Mouse (Mus musculus): ENCODE measurements around the gene Zfp423. TPM values are rescaled to one million over a fixed set of nuclear protein-coding genes. Genes with fewer than 3 reads are reported as not detected.

The Zfp423 gene
- polyA plus RNA-seq, 1 experiment from 2014 or later: 5.8 TPM

DNA sequence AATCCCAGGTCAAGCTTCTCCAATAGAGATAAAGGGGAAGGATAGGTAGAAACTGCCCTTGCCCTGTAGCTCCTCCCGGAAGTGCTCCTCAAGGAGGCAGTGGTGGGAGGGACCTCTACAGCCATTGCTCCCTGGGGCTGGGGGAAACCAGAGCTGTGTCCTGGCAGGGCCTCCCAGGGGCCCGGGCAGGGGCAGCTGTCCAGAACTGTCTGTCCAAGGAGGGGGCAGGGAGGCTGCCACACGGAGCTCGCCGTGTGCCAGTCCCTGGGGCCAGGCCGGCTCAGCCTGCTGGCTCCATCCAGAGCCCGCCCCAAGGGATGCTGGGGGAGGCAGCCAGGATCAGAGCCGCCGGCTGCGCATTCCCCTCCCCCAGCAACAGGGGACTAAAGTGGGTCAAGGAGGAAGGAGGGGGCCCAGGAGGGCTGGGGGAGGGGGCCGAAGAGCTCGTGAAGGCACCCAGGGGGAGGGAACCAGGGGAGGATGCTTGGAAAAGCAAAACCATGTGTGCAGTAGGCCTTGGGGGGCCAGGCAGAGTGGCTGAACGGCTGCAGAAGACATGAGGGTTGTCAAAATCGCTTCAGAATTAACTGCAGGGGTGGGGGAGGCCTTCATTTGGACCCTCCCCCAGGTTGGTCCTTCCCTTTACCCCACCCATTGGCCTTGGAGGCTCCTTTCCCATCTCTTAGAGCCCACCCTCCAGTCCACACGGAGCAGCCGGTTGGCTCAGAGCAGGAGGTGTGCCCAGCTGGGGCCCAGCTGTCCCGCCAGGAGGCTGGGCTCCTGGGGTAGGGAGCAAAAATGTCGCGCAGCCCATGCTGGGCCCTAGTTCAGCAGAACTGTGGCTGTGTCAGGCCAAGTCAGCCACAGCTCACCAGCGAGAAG lies 20.8 kb downstream of the Zfp423 start:
- peaks cover under 1% of the 10 kb centered on the region; the same call in 1 of the 2 replicates for H3K27me3 ChIP-seq (replicated peaks; ENCODE audit: control insufficient read depth, insufficient read depth, low read length)
- ATAC-seq (replicated peaks; ENCODE audit: low FRiP score) (peak; percentile 64), DNase-seq (ENCODE audit: low spot score) (peak; percentile 57)
- H3K36me3 ChIP-seq (ENCODE audit: control insufficient read depth, insufficient read depth, low read length): no peaks in the 10 kb centered on the region
- 5% methylated on average over 20 of the region's 20 CpGs for WGBS
- H3K9me3 ChIP-seq (ENCODE audit: control insufficient read depth, low read length): no peaks in the 10 kb centered on the region
- H3K4me3 ChIP-seq (ENCODE audit: low read depth, low read length): peak overlapping the region; percentile 21; the same call in 1 of the 2 replicates
- peaks cover 26% of the 10 kb centered on the region for H3K4me1 ChIP-seq (replicated peaks; ENCODE audit: control insufficient read depth, insufficient read depth, low read length)
- H3K27ac ChIP-seq (ENCODE audit: low read depth, low read length): peak overlapping the region; percentile 62
- H3K9ac ChIP-seq (ENCODE audit: low read depth, low read length): peak overlapping the region; percentile 34; the same call in 1 of the 2 replicates
- peak overlapping the region; percentile 56 for H3K4me2 ChIP-seq

DNA sequence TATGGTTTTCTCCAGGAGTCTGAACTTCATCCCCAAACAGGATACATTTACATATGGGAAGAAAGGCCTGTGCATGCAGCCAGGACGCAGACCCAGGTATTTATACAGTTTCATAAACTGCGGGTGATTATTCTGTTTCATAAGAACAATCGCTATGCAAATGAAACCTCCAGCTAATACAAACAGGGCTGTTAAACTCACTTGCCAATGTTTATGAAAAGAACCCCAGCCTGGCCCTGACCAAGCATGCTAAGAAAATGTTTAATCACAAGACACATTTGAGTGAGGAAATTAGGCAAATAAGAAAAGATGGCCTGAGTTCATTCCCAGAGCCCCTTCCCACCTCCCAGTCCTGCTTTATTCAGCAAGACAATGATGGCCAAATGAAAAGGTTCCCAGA lies 22.2 kb downstream of the Zfp423 start:
- no peaks in the 10 kb centered on the region for H3K36me3 ChIP-seq (ENCODE audit: control insufficient read depth, insufficient read depth, low read length)
- H3K4me3 ChIP-seq (ENCODE audit: low read depth, low read length): no peak overlapping the region
- WGBS: 85% methylated on average over 3 of the region's 3 CpGs
- no peaks in the 10 kb centered on the region for H3K9me3 ChIP-seq (ENCODE audit: control insufficient read depth, low read length)
- H3K27me3 ChIP-seq (replicated peaks; ENCODE audit: control insufficient read depth, insufficient read depth, low read length): no peaks in the 10 kb centered on the region
- H3K4me1 ChIP-seq (replicated peaks; ENCODE audit: control insufficient read depth, insufficient read depth, low read length): peaks cover 26% of the 10 kb centered on the region
- no peak overlapping the region for H3K4me2 ChIP-seq
- ATAC-seq (replicated peaks; ENCODE audit: low FRiP score) (no peak), DNase-seq (ENCODE audit: low spot score) (no peak)
- H3K9ac ChIP-seq (ENCODE audit: low read depth, low read length): no peak overlapping the region
- H3K27ac ChIP-seq (ENCODE audit: low read depth, low read length): no peak overlapping the region

DNA sequence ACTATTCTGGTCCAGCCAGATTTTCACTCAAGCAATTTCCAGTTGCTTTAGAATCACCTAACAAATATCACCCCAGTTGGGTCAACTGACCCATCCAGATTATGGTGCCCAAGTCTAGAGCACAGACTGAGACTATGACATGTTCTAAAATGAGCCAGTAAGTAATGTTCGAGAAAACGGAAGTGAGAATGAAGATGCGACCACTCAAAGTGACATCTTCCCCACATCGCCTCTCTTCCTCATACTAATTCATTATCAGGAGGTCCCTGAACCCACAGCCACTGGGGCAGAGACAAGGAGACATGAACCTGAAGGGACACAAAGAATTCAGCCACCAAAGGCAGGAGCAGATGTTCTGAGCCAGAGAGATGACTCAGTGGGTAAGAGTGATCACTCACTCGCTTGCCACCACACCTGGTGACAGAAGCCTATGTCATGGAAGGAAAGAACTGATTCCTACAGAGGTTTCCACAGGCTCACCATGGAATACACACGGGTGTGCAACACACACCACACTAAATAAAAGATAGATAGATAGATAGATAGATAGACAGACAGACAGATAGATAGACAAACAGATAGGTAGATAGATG lies 24.2 kb downstream of the Zfp423 start:
- Histone ChIP-seq H3K27me3 (replicated peaks; ENCODE audit: control insufficient read depth, insufficient read depth, low read length) (no peaks in the 10 kb centered on the region), H3K27ac (ENCODE audit: low read depth, low read length) (no peak overlapping the region), H3K4me3 (ENCODE audit: low read depth, low read length) (no peak overlapping the region), H3K4me1 (replicated peaks; ENCODE audit: control insufficient read depth, insufficient read depth, low read length) (peaks cover 23% of the 10 kb centered on the region), H3K36me3 (ENCODE audit: control insufficient read depth, insufficient read depth, low read length) (no peaks in the 10 kb centered on the region), H3K4me2 (no peak overlapping the region), H3K9me3 (ENCODE audit: control insufficient read depth, low read length) (no peaks in the 10 kb centered on the region), H3K9ac (ENCODE audit: low read depth, low read length) (no peak overlapping the region)
- DNase-seq (ENCODE audit: low spot score) (no peak), ATAC-seq (replicated peaks; ENCODE audit: low FRiP score) (no peak)
- WGBS: 73% methylated on average over 6 of the region's 6 CpGs

DNA sequence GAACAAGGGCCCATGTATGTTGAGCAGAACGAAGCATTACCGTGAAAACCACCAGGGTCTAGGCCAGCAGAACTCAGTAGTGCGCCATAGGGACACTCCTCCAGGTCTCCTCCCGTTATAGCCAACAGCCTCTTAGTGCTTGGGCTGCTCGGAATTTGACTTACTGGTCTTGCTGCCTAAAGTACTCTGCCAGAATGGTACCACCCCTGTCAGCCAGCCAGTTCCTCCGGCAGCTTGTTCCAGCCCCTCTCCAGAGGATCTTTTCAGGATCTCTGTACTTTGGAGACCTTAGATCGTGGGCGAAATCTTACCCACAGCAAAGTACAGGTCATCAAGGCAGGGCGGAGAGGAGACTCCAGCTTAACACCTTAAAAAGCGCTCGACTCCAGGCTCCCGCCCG lies 25.2 kb downstream of the Zfp423 start:
- ATAC-seq (replicated peaks; ENCODE audit: low FRiP score) (no peak), DNase-seq (ENCODE audit: low spot score) (no peak)
- no peak overlapping the region for H3K9ac ChIP-seq (ENCODE audit: low read depth, low read length)
- no peak overlapping the region for H3K4me2 ChIP-seq
- H3K4me1 ChIP-seq (replicated peaks; ENCODE audit: control insufficient read depth, insufficient read depth, low read length): peaks cover 18% of the 10 kb centered on the region
- H3K27me3 ChIP-seq (replicated peaks; ENCODE audit: control insufficient read depth, insufficient read depth, low read length): no peaks in the 10 kb centered on the region
- no peaks in the 10 kb centered on the region for H3K9me3 ChIP-seq (ENCODE audit: control insufficient read depth, low read length)
- no peaks in the 10 kb centered on the region for H3K36me3 ChIP-seq (ENCODE audit: control insufficient read depth, insufficient read depth, low read length)
- H3K27ac ChIP-seq (ENCODE audit: low read depth, low read length): no peak overlapping the region
- WGBS: 65% methylated on average over 13 of the region's 13 CpGs
- H3K4me3 ChIP-seq (ENCODE audit: low read depth, low read length): no peak overlapping the region

DNA sequence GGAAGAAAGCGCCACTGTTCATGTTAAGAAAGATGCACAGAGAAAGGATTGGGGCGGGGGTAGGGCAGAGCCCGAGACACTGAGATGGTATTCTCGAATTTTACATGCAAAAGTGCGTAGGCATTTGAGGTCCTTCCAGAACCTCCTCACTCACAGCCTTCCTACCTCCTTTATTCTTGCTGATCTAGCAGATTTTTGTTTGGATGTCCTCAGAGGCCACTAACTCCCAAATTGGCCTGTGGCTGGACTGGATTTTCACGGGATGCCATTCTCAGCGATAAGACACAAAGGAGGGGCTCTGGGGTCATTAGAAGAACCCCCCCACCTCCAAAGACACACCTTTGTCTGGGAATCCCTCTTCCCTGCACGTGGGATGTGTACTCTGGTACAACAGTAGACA lies 25.6 kb downstream of the Zfp423 start:
- Histone ChIP-seq H3K4me2 (no peak overlapping the region), H3K4me3 (ENCODE audit: low read depth, low read length) (no peak overlapping the region), H3K9me3 (ENCODE audit: control insufficient read depth, low read length) (no peaks in the 10 kb centered on the region), H3K4me1 (replicated peaks; ENCODE audit: control insufficient read depth, insufficient read depth, low read length) (peaks cover 13% of the 10 kb centered on the region), H3K27ac (ENCODE audit: low read depth, low read length) (no peak overlapping the region), H3K36me3 (ENCODE audit: control insufficient read depth, insufficient read depth, low read length) (no peaks in the 10 kb centered on the region), H3K9ac (ENCODE audit: low read depth, low read length) (no peak overlapping the region), H3K27me3 (replicated peaks; ENCODE audit: control insufficient read depth, insufficient read depth, low read length) (no peaks in the 10 kb centered on the region)
- 62% methylated on average over 8 of the region's 8 CpGs for WGBS
- ATAC-seq (replicated peaks; ENCODE audit: low FRiP score): no peak
- no peak for DNase-seq (ENCODE audit: low spot score)

DNA sequence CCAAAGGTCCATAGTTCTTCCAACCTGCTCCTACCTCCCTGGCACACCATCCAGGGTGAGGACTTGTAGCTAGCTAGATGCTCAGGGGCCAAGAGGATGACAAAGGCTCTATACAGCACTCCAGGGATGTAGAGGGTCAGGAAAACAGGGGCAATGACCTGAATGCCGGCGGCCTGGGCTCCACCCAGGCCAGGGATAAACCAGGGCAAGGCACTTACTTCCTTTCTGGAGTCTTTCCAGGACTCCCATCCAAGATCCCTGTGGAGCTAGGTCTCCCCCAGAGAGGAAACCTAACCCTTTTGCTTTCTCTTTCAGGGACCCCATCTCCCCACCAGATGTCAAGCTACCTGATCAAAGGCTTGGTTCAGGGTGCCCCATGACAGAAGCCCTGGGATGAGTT lies 30.5 kb downstream of the Zfp423 start:
- Histone ChIP-seq H3K36me3 (ENCODE audit: control insufficient read depth, insufficient read depth, low read length) (no peaks in the 10 kb centered on the region), H3K27me3 (replicated peaks; ENCODE audit: control insufficient read depth, insufficient read depth, low read length) (no peaks in the 10 kb centered on the region), H3K9ac (ENCODE audit: low read depth, low read length) (no peak overlapping the region), H3K4me2 (no peak overlapping the region), H3K4me3 (ENCODE audit: low read depth, low read length) (no peak overlapping the region), H3K27ac (ENCODE audit: low read depth, low read length) (no peak overlapping the region), H3K4me1 (replicated peaks; ENCODE audit: control insufficient read depth, insufficient read depth, low read length) (0 out of 2 replicates have a peak, but pooled peaks cover 3% of the 10 kb centered on the region), H3K9me3 (ENCODE audit: control insufficient read depth, low read length) (no peaks in the 10 kb centered on the region)
- no peak for DNase-seq (ENCODE audit: low spot score)
- WGBS: 55% methylated on average over 2 of the region's 2 CpGs
- no peak for ATAC-seq (replicated peaks; ENCODE audit: low FRiP score)

DNA sequence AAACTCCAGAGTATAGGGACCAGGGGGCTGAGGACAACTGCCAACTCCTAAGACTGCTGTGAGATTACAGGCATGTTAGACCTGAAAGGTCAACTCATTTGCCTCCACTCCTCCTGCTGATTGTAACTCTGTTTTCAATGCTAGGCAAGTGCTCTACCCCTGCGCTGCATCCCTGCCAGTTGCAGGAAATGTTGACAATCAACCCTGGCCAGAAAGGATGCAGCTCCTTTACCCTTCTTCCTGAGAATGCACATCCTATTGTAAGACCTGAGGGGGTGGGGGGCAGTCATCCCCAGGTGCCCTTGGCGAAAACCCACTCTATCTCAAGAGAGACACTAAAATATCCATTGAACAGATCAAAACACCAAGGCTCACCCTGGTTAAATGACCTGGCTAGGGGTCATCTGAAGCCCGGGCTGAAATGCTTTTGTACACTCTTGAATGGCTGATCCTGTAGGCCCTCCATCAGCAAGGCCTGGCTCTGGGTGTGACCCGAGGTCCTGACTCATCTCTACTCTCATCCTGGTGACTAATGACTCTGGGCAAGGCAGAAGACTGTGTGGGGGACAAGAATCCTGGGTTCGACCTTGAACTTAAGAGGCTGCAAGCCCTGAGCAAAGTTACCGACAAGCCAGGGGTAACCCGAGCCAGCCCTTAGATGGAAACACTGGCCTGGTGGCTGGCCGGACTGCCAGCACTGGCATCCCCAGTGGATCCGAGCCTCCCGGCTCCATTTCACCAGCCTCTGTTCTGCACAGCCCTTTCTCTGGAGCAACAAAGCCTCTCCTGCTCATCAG lies 32.2 kb downstream of the Zfp423 start:
- Histone ChIP-seq H3K4me3 (ENCODE audit: low read depth, low read length) (no peak overlapping the region), H3K4me1 (replicated peaks; ENCODE audit: control insufficient read depth, insufficient read depth, low read length) (no peaks in the 10 kb centered on the region), H3K27ac (ENCODE audit: low read depth, low read length) (no peak overlapping the region), H3K27me3 (replicated peaks; ENCODE audit: control insufficient read depth, insufficient read depth, low read length) (no peaks in the 10 kb centered on the region), H3K4me2 (no peak overlapping the region), H3K9ac (ENCODE audit: low read depth, low read length) (no peak overlapping the region), H3K36me3 (ENCODE audit: control insufficient read depth, insufficient read depth, low read length) (no peaks in the 10 kb centered on the region), H3K9me3 (ENCODE audit: control insufficient read depth, low read length) (no peaks in the 10 kb centered on the region)
- ATAC-seq (replicated peaks; ENCODE audit: low FRiP score) (no peak), DNase-seq (ENCODE audit: low spot score) (no peak)
- WGBS: 67% methylated on average over 10 of the region's 10 CpGs

DNA sequence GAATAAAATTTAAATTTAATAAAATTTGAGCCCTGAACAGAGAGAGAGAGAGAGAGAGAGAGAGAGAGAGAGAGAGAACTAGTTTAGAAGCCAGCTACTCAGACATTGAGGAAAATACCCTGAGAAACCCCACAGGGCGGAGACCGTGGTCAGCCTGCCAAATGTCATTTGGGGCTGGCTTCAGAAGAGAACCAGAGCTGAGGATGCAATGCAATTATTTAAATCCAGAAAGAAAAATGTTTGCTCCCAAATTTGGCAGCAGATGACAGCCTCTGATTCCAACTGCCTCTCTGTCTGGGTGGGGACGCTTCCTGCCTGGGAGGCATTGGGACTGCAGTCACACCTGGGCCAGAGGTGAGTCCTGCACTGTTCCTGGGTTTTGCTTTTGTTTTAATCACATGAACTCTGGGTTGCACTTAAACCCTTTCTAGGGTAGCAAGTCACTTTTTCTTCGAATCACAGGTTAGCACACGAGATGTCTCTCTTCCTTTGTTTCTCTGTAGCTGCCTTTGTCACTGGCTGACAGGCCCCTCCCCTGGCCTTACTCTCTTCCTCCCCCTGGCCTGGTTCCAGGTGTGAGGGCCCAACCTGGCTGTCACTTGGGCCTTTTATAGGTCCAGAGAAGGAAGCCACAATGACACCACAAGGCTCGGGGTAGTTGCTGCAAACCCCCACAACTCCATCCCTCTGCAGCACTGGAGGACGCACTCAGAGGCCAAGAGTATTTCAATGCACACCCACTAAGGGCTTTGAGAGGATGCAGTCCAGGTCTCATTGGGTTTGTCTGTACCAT lies 33.1 kb downstream of the Zfp423 start:
- H3K9me3 ChIP-seq (ENCODE audit: control insufficient read depth, low read length): no peaks in the 10 kb centered on the region
- no peak overlapping the region for H3K27ac ChIP-seq (ENCODE audit: low read depth, low read length)
- H3K4me1 ChIP-seq (replicated peaks; ENCODE audit: control insufficient read depth, insufficient read depth, low read length): no peaks in the 10 kb centered on the region
- H3K4me2 ChIP-seq: no peak overlapping the region
- H3K36me3 ChIP-seq (ENCODE audit: control insufficient read depth, insufficient read depth, low read length): no peaks in the 10 kb centered on the region
- no peak overlapping the region for H3K4me3 ChIP-seq (ENCODE audit: low read depth, low read length)
- no peak overlapping the region for H3K9ac ChIP-seq (ENCODE audit: low read depth, low read length)
- DNase-seq (ENCODE audit: low spot score) (no peak), ATAC-seq (replicated peaks; ENCODE audit: low FRiP score) (no peak)
- 62% methylated on average over 7 of the region's 7 CpGs for WGBS
- H3K27me3 ChIP-seq (replicated peaks; ENCODE audit: control insufficient read depth, insufficient read depth, low read length): no peaks in the 10 kb centered on the region

Data from liver, embryonic 11.5 days (tissue).